8 mouse cellular contexts compared by ENCODE assay signal in genomic region chr10:96697781-96698180, GRCm38 (mm10).
DNase-seq lines count a peak whose midpoint lies in the region; ATAC-seq lines count a peak whose summit lies in the region.

No protein-coding gene starts in this region.

- no peaks in the 10 kb centered on the region for H3K4me1 ChIP-seq in midbrain, embryonic 14.5 days (ENCODE audit: control insufficient read depth, insufficient read depth, low read length)

- H3K27me3 ChIP-seq in midbrain, embryonic 14.5 days (ENCODE audit: control insufficient read depth, insufficient read depth, low read length) = no peaks in the 10 kb centered on the region

- H3K9ac ChIP-seq in midbrain, embryonic 14.5 days (replicated peaks; ENCODE audit: low read length) = no peak overlapping the region

- no peak for ATAC-seq in midbrain, embryonic 14.5 days (ENCODE audit: low FRiP score, low TSS enrichment)
- no peak for ATAC-seq in erythroid progenitor cell, adult 5-6 weeks (replicated peaks; ENCODE audit: low FRiP score, poor library complexity, severe bottlenecking)

- H3K4me3 ChIP-seq in midbrain, embryonic 14.5 days (replicated peaks; ENCODE audit: low read depth, low read length) = no peak overlapping the region

- no peaks in the 10 kb centered on the region for H3K9me3 ChIP-seq in midbrain, embryonic 14.5 days (ENCODE audit: control insufficient read depth, low read length)

- H3K36me3 ChIP-seq in midbrain, embryonic 14.5 days (ENCODE audit: control insufficient read depth, insufficient read depth, low read length) = no peaks in the 10 kb centered on the region

- WGBS in midbrain, embryonic 14.5 days = 80% methylated on average over 3 of the region's 3 CpGs

- DNase-seq in lung, postnatal 25 days (ENCODE audit: low spot score) = peak; percentile 45
- no peak for DNase-seq in lung, postnatal 4 days
- peak; percentile 17 for DNase-seq in adrenal gland, postnatal 25 days
- DNase-seq in kidney, postnatal 10 days = peak; percentile 50
- DNase-seq in thymus, postnatal 14 days = peak; percentile 82
- DNase-seq in midbrain, embryonic 14.5 days = no peak
- no peak for DNase-seq in layer of hippocampus, postnatal 10 days (ENCODE audit: low spot score in 2 of 2)

- no peak overlapping the region for H3K27ac ChIP-seq in midbrain, embryonic 14.5 days (replicated peaks; ENCODE audit: low read depth, low read length)

- no peak overlapping the region for H3K4me2 ChIP-seq in midbrain, embryonic 14.5 days (ENCODE audit: low read length)

Comparison
In these comparisons a context has a peak if more than half of its experiments do, and no peak if none do; other contexts are left out.
1. DNase-seq: peak in lung, postnatal 25 days (single experiment), adrenal gland, postnatal 25 days (single experiment), kidney, postnatal 10 days (single experiment) and thymus, postnatal 14 days (single experiment); none in lung, postnatal 4 days (0 of 2), midbrain, embryonic 14.5 days (single experiment) and layer of hippocampus, postnatal 10 days (0 of 2).